Mouse (Mus musculus) forebrain, postnatal 0 days (tissue): ENCODE measurements at regions not wholly inside any gene's neighbourhood (a gene's known extent, or its start where the extent isn't known, plus 50 kb on each side); places are given as distances from the start of the nearest gene placed in this dataset.
A peak's percentile ranks its signal among the peaks of the same experiment; 100 is the strongest.
"Not testable (repeated sequence)": the region's sequence is repeated elsewhere in the genome, so short reads cannot be mapped to it uniquely, and the experiment has no call there.

Source experiments
- ATAC-seq: fragments of 200-750 bp; cut with Nextera tagmentation; 2 replicates; pipeline ENCODE4 v1.8.0; 2017; ENCODE audit warnings: mild to moderate bottlenecking, moderate library complexity
- DNase-seq: peaks from one replicate; pipeline ENCODE4 v3.0.0-alpha.2; 2015
- H3K27ac ChIP-seq: fragments of 300-500 bp; sonication (generic); 2 replicates; pipeline ENCODE4 v1.5.1; 2014; ENCODE audit warnings: low read depth, mild to moderate bottlenecking, antibody characterized with exemption, low read length, moderate library complexity, mixed read lengths
- H3K27me3 ChIP-seq: fragments of 300-500 bp; sonication (generic); 2 replicates; pipeline ENCODE4 v1.6.1; 2014; ENCODE audit warnings: mild to moderate bottlenecking, low read length, mixed read lengths; ENCODE audit not compliant: insufficient read depth
- H3K36me3 ChIP-seq: fragments of 300-500 bp; sonication (generic); 2 replicates; pipeline ENCODE4 v1.6.1; 2014; ENCODE audit warnings: mild to moderate bottlenecking, moderate library complexity; ENCODE audit not compliant: insufficient read depth
- H3K4me1 ChIP-seq: fragments of 300-500 bp; sonication (generic); 2 replicates; pipeline ENCODE4 v1.6.1; 2014; ENCODE audit warnings: antibody characterized with exemption; ENCODE audit not compliant: insufficient read depth
- H3K4me2 ChIP-seq: fragments of 300-500 bp; sonication (generic); 2 replicates; pipeline ENCODE4 v1.6.1; 2014; ENCODE audit warnings: low read depth, mild to moderate bottlenecking, moderate library complexity
- H3K4me3 ChIP-seq: fragments of 300-500 bp; sonication (generic); 2 replicates; pipeline ENCODE4 v1.5.1; 2014; ENCODE audit warnings: low read depth, low read length, mixed read lengths
- H3K9ac ChIP-seq: fragments of 300-500 bp; sonication (generic); 2 replicates; pipeline ENCODE4 v1.6.1; 2014; ENCODE audit warnings: mild to moderate bottlenecking
- H3K9me3 ChIP-seq: fragments of 300-500 bp; sonication (generic); 2 replicates; pipeline ENCODE4 v1.6.1; 2016; ENCODE audit warnings: low read length
- CTCF ChIP-seq: sonication (generic); IDR thresholded peaks from 2 replicates; pipeline ENCODE4 v1.5.1; 2016; ENCODE audit warnings: antibody characterized with exemption, control low read depth, low read depth
- WGBS: fragments of 180-500 bp; shearing (Covaris S2); extraction: QIAGEN DNeasy Blood & Tissue Kit; methylation state at CpG from one replicate; pipeline ENCODE4 v1.1.7; 2014; 5-methylcytosine and 5-hydroxymethylcytosine counted together

DNA sequence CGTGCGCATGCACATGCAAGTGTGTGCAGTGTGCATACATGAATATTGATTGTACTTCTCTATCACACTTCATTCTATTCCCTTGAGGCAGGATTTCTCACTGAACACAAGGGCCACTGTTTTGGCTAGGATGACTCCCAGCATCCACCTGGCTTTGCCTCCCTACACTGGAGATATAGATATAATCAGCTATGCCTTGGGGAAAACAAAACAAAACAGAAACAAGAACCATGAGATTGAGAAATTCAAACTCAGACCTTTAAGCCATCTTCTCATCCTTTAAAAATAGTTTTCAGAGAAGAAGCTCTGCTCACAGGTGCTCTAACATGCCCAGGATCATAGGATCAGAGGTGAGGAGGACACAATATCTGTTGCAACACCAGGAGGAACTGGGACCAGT, 469.6 kb upstream of the Tbl1xr1 start:
- no peak overlapping the region for H3K4me2 ChIP-seq
- H3K27me3 ChIP-seq = no peaks in the 10 kb centered on the region
- no peak overlapping the region for H3K9ac ChIP-seq
- ATAC-seq (no peak), DNase-seq (no peak)
- no peak overlapping the region for H3K27ac ChIP-seq
- no peaks in the 10 kb centered on the region for H3K36me3 ChIP-seq
- no peaks in the 10 kb centered on the region for H3K4me1 ChIP-seq
- 99% methylated on average over 2 of the region's 2 CpGs for WGBS
- no peak for TF ChIP-seq CTCF
- H3K4me3 ChIP-seq = no peak overlapping the region
- H3K9me3 ChIP-seq = no peaks in the 10 kb centered on the region

DNA sequence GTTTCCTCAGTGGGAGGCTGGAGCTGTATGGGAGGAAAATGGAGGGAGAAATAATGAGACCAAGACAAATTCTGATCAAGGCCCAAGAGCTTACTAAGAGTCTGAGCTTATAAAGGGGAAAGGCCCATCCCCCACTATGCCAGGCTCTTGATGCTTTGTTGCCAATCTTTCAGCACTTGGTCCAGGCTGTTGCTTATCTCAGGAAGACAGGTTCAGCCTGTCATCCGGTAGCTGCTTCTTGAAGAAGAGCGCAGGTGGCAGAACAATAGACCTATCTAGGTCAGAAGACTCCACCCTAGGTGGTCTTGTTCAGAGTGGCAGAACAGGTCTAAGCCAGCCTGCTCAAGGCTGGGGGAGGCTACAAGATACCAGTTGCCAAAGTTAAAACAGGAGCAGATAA, 466.2 kb upstream of the Tbl1xr1 start:
- Histone ChIP-seq H3K4me2 (no peak overlapping the region), H3K27me3 (no peaks in the 10 kb centered on the region), H3K9ac (no peak overlapping the region), H3K4me1 (no peaks in the 10 kb centered on the region), H3K27ac (no peak overlapping the region), H3K9me3 (no peaks in the 10 kb centered on the region), H3K36me3 (no peaks in the 10 kb centered on the region), H3K4me3 (no peak overlapping the region)
- 98% methylated on average over 2 of the region's 2 CpGs for WGBS
- no peak for ATAC-seq
- DNase-seq = no peak
- TF ChIP-seq CTCF = no peak

DNA sequence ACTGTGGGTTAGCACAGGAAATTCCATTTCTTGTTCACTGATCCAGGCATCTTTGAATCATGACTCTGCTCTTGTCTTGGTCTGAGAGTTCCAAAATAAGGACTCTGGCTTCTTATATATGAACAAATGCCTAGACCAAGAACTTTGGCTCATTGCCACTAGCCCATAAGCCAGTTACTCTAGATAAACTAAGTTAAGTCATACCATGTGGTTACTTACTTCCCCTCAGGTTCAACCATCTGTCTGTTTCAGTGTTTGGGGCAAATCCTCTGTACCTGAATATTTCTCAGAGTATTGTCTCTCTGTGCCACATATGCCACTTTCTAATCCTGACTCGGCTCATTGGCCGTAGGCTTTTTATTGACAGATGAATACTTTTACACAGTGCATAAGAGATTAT, 454.7 kb upstream of the Tbl1xr1 start:
- ATAC-seq (no peak), DNase-seq (no peak)
- Histone ChIP-seq H3K4me1 (peaks cover 4% of the 10 kb centered on the region; the same call in 1 of the 2 replicates), H3K27ac (no peak overlapping the region), H3K9me3 (no peaks in the 10 kb centered on the region), H3K9ac (no peak overlapping the region), H3K4me3 (no peak overlapping the region), H3K36me3 (no peaks in the 10 kb centered on the region), H3K4me2 (no peak overlapping the region), H3K27me3 (no peaks in the 10 kb centered on the region)
- TF ChIP-seq CTCF = no peak
- 85% methylated on average over 2 of the region's 2 CpGs for WGBS

DNA sequence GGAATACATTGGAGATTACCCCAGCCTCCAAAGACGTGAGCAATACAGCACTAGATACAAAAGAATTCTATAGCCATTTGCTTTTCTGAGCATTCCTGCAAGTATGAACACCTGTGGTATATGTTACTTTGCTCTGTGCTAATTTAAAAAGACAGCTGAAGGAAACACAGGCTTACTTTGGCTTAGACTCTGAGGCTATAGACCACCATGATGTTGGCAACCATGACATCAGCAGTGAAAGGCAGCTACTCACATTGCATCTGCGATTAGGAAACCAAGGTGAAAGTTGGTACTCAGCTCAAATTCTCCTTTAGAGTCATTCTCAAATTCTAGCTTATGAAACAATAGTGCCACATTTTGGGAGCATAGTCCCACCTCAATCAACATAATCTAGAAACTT, 451.4 kb upstream of the Tbl1xr1 start:
- Histone ChIP-seq H3K4me1 (peaks cover 4% of the 10 kb centered on the region; the same call in 1 of the 2 replicates), H3K9me3 (no peaks in the 10 kb centered on the region), H3K9ac (no peak overlapping the region), H3K4me3 (no peak overlapping the region), H3K27me3 (no peaks in the 10 kb centered on the region), H3K4me2 (no peak overlapping the region), H3K27ac (no peak overlapping the region), H3K36me3 (no peaks in the 10 kb centered on the region)
- ATAC-seq = no peak
- 85% methylated on average over 2 of the region's 2 CpGs for WGBS
- no peak for DNase-seq
- TF ChIP-seq CTCF = no peak

DNA sequence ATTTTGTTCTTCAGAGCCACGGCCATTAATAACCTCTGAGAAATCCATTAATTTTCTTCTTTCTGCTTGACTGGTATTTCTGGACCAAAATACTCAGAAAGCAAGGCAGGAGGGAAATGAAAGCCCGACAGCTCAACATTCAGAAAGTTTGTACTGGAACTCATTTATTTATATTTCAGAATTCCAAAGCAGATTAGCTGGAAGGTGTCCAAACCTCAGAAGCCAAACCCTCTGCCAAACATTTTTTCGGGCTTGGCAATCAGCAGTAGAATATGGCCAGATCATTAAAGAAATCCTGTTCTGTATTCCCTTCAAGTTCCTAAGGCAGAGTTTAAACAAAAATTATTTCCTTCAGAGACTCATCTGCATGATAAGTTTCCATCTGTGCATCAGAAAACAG, 450.4 kb upstream of the Tbl1xr1 start:
- H3K4me2 ChIP-seq = no peak overlapping the region
- no peaks in the 10 kb centered on the region for H3K27me3 ChIP-seq
- 18% methylated on average over 3 of the region's 3 CpGs for WGBS
- no peak overlapping the region for H3K9ac ChIP-seq
- no peaks in the 10 kb centered on the region for H3K36me3 ChIP-seq
- no peak for TF ChIP-seq CTCF
- DNase-seq (peak; percentile 77), ATAC-seq (peak; percentile 29; the same call in 1 of the 2 replicates)
- peaks cover 4% of the 10 kb centered on the region; the same call in 1 of the 2 replicates for H3K4me1 ChIP-seq
- H3K4me3 ChIP-seq = no peak overlapping the region
- H3K27ac ChIP-seq = 0 out of 2 replicates have a peak overlapping the region, but pooled peaks have one; percentile 0
- H3K9me3 ChIP-seq = no peaks in the 10 kb centered on the region

DNA sequence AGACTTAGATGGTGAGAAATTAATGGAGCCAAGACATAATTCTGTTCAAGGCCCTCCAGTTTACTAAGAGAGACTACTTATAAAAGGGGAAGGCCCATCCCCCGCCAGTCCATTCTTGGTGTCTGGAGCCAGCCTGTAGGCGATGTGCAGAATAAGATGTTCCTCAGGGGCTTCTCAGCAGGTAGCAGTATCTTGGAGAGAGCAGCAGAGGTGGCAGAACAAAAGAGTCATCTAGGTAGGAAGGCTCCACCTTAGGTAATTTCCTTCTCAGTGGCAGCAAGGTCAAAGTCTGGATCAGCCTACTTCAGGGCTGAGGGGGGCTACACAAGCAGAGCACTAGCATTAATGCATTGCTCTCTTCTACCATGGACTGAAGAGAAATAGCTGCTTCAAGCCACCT, 449.4 kb upstream of the Tbl1xr1 start:
- not testable (repeated sequence) for H3K4me1 ChIP-seq, H3K27me3 ChIP-seq, ATAC-seq, H3K4me2 ChIP-seq, H3K27ac ChIP-seq, DNase-seq, H3K9me3 ChIP-seq, H3K4me3 ChIP-seq, H3K9ac ChIP-seq, H3K36me3 ChIP-seq
- WGBS = 87% methylated on average over 2 of the region's 2 CpGs

DNA sequence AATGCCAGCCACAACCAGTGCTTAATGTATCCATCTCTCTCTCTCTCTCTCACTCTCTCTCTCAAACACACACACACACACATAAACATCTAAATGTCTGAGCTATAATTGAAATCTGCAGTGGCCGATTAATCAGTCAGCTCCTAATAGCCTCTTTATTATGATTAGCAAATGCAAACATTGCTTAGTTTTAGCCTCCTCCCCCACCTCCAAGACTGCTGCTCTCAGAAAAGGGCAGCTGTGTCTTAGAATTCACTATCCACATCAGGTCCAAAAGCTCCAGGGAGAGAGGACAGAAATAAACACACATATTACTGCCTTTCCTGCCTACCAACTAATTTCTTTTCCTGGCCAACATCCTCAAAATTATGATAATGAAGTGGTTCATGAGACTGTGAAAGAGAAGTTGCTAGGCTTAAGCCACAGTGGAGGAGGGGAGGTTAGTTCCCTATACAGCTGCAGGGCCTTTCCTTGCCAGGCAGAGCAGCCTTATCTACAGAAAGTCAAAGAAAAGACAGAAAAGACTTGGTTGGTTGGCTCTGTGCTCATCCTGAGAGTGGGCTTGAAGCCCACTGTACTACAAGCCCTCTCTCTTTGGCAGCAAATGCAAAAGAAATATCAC, 442.7 kb upstream of the Tbl1xr1 start:
- no peak overlapping the region for H3K4me3 ChIP-seq
- H3K9me3 ChIP-seq = no peaks in the 10 kb centered on the region
- no peaks in the 10 kb centered on the region for H3K36me3 ChIP-seq
- 4% methylated on average over 1 of the region's 1 CpGs for WGBS
- H3K9ac ChIP-seq = no peak overlapping the region
- TF ChIP-seq CTCF = no peak
- ATAC-seq (peak; percentile 93), DNase-seq (peak; percentile 68)
- no peak overlapping the region for H3K4me2 ChIP-seq
- peaks cover 5% of the 10 kb centered on the region; the same call in 1 of the 2 replicates for H3K4me1 ChIP-seq
- 0 out of 2 replicates have a peak overlapping the region, but pooled peaks have one; percentile 21 for H3K27ac ChIP-seq
- H3K27me3 ChIP-seq = no peaks in the 10 kb centered on the region
